Mouse (Mus musculus) hindbrain, embryonic 11.5 days (tissue): ENCODE measurements around the gene Hoxc12. TPM values are rescaled to one million over a fixed set of nuclear protein-coding genes. Genes with fewer than 3 reads are reported as not detected.
A peak's percentile ranks its signal among the peaks of the same experiment; 100 is the strongest.

ENCODE experiments used
- ATAC-seq: fragments of 200-750 bp; cut with Nextera tagmentation; 2 replicates; pipeline ENCODE4 v1.8.0; 2017; ENCODE audit warnings: mild to moderate bottlenecking, moderate TSS enrichment, moderate library complexity; ENCODE audit not compliant: low FRiP score
- DNase-seq: peaks from one replicate; pipeline ENCODE4 v3.0.0-alpha.2; 2015; ENCODE audit warnings: low spot score
- H3K27ac ChIP-seq: fragments of 300-500 bp; sonication (generic); 2 replicates; pipeline ENCODE4 v1.5.1; 2014; ENCODE audit warnings: mild to moderate bottlenecking, low read depth, low read length
- H3K27me3 ChIP-seq: fragments of 300-500 bp; sonication (generic); 2 replicates; pipeline ENCODE4 v1.6.1; 2014; ENCODE audit warnings: mild to moderate bottlenecking, low read length, moderate library complexity, mixed read lengths; ENCODE audit not compliant: control insufficient read depth, insufficient read depth
- H3K36me3 ChIP-seq: fragments of 300-500 bp; sonication (generic); 2 replicates; pipeline ENCODE4 v1.6.1; 2014; ENCODE audit warnings: mild to moderate bottlenecking, low read length, moderate library complexity, mixed read lengths; ENCODE audit not compliant: control insufficient read depth, insufficient read depth
- H3K4me1 ChIP-seq: fragments of 300-500 bp; sonication (generic); replicated peaks from 2 replicates; pipeline ENCODE4 v1.6.1; 2014; ENCODE audit warnings: low read length, mixed read lengths; ENCODE audit not compliant: control insufficient read depth, insufficient read depth
- H3K4me2 ChIP-seq: fragments of 300-500 bp; sonication (generic); replicated peaks from 2 replicates; pipeline ENCODE4 v1.6.1; 2014; ENCODE audit warnings: mild to moderate bottlenecking, low read depth, low read length
- H3K4me3 ChIP-seq: fragments of 300-500 bp; sonication (generic); 2 replicates; pipeline ENCODE4 v1.5.1; 2014; ENCODE audit warnings: low read depth, low read length
- H3K9ac ChIP-seq: fragments of 300-500 bp; sonication (generic); 2 replicates; pipeline ENCODE4 v1.6.1; 2014; ENCODE audit warnings: low read depth, low read length
- H3K9me3 ChIP-seq: fragments of 300-500 bp; sonication (generic); 2 replicates; pipeline ENCODE4 v1.6.1; 2016; ENCODE audit warnings: low read length; ENCODE audit not compliant: control insufficient read depth
- WGBS: fragments of 180-500 bp; shearing (Covaris S2); extraction: QIAGEN DNeasy Blood & Tissue Kit; methylation state at CpG from one replicate; pipeline ENCODE4 v1.1.7; 2014; 5-methylcytosine and 5-hydroxymethylcytosine counted together
- polyA plus RNA-seq: library from polyadenylated mRNA; unstranded; fragments of >200 nt; fragmentation: Nextera tagmentation; extraction: Ambion mirVana; gene quantifications from 2 replicates; pipeline ENCODE4 v1.2.1, GENCODE M21; 2014

The Hoxc12 gene
- polyA plus RNA-seq, 1 experiment from 2014 or later: not detected

GRCm38 (mm10) chr15:102918611-102919265 is 17.8 kb upstream of the Hoxc12 start:
- Histone ChIP-seq H3K9me3 (no peaks in the 10 kb centered on the region), H3K9ac (no peak overlapping the region), H3K4me2 (no peak overlapping the region), H3K27ac (no peak overlapping the region), H3K4me1 (0 out of 2 replicates have a peak, but pooled peaks cover 2% of the 10 kb centered on the region), H3K4me3 (no peak overlapping the region), H3K27me3 (peaks cover 92% of the 10 kb centered on the region), H3K36me3 (no peaks in the 10 kb centered on the region)
- ATAC-seq (no peak), DNase-seq (peak; percentile 44)
- 3% methylated on average over 7 of the region's 7 CpGs for WGBS

- H3K4me1 ChIP-seq: 0 out of 2 replicates have a peak, but pooled peaks cover 2% of the 10 kb centered on the region
- H3K36me3 ChIP-seq: no peaks in the 10 kb centered on the region
- H3K27ac ChIP-seq: no peak overlapping the region
- H3K4me3 ChIP-seq: no peak overlapping the region
- H3K4me2 ChIP-seq: no peak overlapping the region
- H3K27me3 ChIP-seq: peaks cover 95% of the 10 kb centered on the region
- H3K9ac ChIP-seq: no peak overlapping the region
- WGBS: 3% methylated on average over 12 of the region's 12 CpGs
- no peak for ATAC-seq
- DNase-seq: peak; percentile 42
- H3K9me3 ChIP-seq: no peaks in the 10 kb centered on the region
Measured at GRCm38 (mm10) chr15:102919336-102920180, 17.0 kb upstream of the Hoxc12 start.

- under 1% methylated on average over 16 of the region's 20 CpGs for WGBS
- Histone ChIP-seq H3K4me1 (0 out of 2 replicates have a peak, but pooled peaks cover 2% of the 10 kb centered on the region), H3K36me3 (no peaks in the 10 kb centered on the region), H3K9me3 (no peaks in the 10 kb centered on the region), H3K4me3 (no peak overlapping the region), H3K27ac (no peak overlapping the region), H3K4me2 (no peak overlapping the region), H3K9ac (no peak overlapping the region), H3K27me3 (peaks cover 96% of the 10 kb centered on the region)
- ATAC-seq (peak; percentile 91), DNase-seq (peak; percentile 82)
Measured at GRCm38 (mm10) chr15:102920619-102921018, 15.9 kb upstream of the Hoxc12 start.

GRCm38 (mm10) chr15:102921053-102922011 is 15.2 kb upstream of the Hoxc12 start, which contains the start of gene Hoxc13:
Gene Hoxc13 (plus strand): TSS chr15:102921103.
- Histone ChIP-seq H3K27ac (no peak within 1 kb of the TSS), H3K4me3 (no peak within 1 kb of the TSS), H3K9ac (no peak within 1 kb of the TSS), H3K36me3 (no peaks in the 10 kb centered on the region), H3K4me2 (no peak within 1 kb of the TSS), H3K4me1 (0 out of 2 replicates have a peak, but pooled peaks cover 2% of the 10 kb centered on the region), H3K27me3 (peaks cover 96% of the 10 kb centered on the region), H3K9me3 (no peaks in the 10 kb centered on the region)
- peak; percentile 51 for DNase-seq
- WGBS: 2% methylated on average over 50 of the region's 88 CpGs
- peak; percentile 55 for ATAC-seq

- Histone ChIP-seq H3K36me3 (no peaks in the 10 kb centered on the region), H3K4me1 (0 out of 2 replicates have a peak, but pooled peaks cover 2% of the 10 kb centered on the region), H3K4me3 (no peak overlapping the region), H3K9ac (no peak overlapping the region), H3K4me2 (no peak overlapping the region), H3K27ac (no peak overlapping the region), H3K27me3 (peaks cover 96% of the 10 kb centered on the region), H3K9me3 (no peaks in the 10 kb centered on the region)
- peak; percentile 52 for DNase-seq
- no peak; the same call in 1 of the 2 replicates for ATAC-seq
- under 1% methylated on average over 24 of the region's 24 CpGs for whole genome bisulfite sequencing
Measured at GRCm38 (mm10) chr15:102922012-102922362, 14.6 kb upstream of the Hoxc12 start.

- no peak overlapping the region for H3K9ac ChIP-seq
- H3K27ac ChIP-seq: no peak overlapping the region
- H3K4me1 ChIP-seq: 0 out of 2 replicates have a peak, but pooled peaks cover 2% of the 10 kb centered on the region
- H3K27me3 ChIP-seq: peaks cover 96% of the 10 kb centered on the region
- 14% methylated on average over 6 of the region's 6 CpGs for WGBS
- ATAC-seq: no peak
- H3K4me3 ChIP-seq: no peak overlapping the region
- H3K4me2 ChIP-seq: no peak overlapping the region
- DNase-seq: peak; percentile 43
- H3K9me3 ChIP-seq: no peaks in the 10 kb centered on the region
- H3K36me3 ChIP-seq: no peaks in the 10 kb centered on the region
Measured at GRCm38 (mm10) chr15:102922636-102923500, 13.7 kb upstream of the Hoxc12 start.

- H3K4me2 ChIP-seq: no peak overlapping the region
- H3K27me3 ChIP-seq: peaks cover 97% of the 10 kb centered on the region
- WGBS: 1% methylated on average over 40 of the region's 40 CpGs
- H3K27ac ChIP-seq: no peak overlapping the region
- ATAC-seq (no peak), DNase-seq (no peak)
- H3K9ac ChIP-seq: no peak overlapping the region
- no peaks in the 10 kb centered on the region for H3K36me3 ChIP-seq
- H3K4me1 ChIP-seq: no peaks in the 10 kb centered on the region
- H3K4me3 ChIP-seq: no peak overlapping the region
- H3K9me3 ChIP-seq: no peaks in the 10 kb centered on the region
Measured at GRCm38 (mm10) chr15:102927032-102927645, 9.4 kb upstream of the Hoxc12 start.
